Mouse (Mus musculus) hindbrain, embryonic 12.5 days (tissue): ENCODE data around the gene Pfkfb4. TPM values are rescaled to one million over a fixed set of nuclear protein-coding genes. Genes with fewer than 3 reads are reported as not detected.
A peak's percentile ranks its signal among the peaks of the same experiment; 100 is the strongest.

Source experiments
- ATAC-seq: fragments of 200-750 bp; cut with Nextera tagmentation; 2 replicates; pipeline ENCODE4 v1.8.0; 2017; ENCODE audit warnings: moderate TSS enrichment; ENCODE audit not compliant: low FRiP score
- H3K27ac ChIP-seq: fragments of 300-500 bp; sonication (generic); 2 replicates; pipeline ENCODE4 v1.5.1; 2016; ENCODE audit warnings: mild to moderate bottlenecking
- H3K27me3 ChIP-seq: fragments of 300-500 bp; sonication (generic); 2 replicates; pipeline ENCODE4 v1.6.1; 2016; ENCODE audit warnings: mild to moderate bottlenecking
- H3K36me3 ChIP-seq: fragments of 300-500 bp; sonication (generic); 2 replicates; pipeline ENCODE4 v1.6.1; 2016; ENCODE audit warnings: mild to moderate bottlenecking
- H3K4me1 ChIP-seq: fragments of 300-500 bp; sonication (generic); 2 replicates; pipeline ENCODE4 v1.6.1; 2016
- H3K4me2 ChIP-seq: fragments of 300-500 bp; sonication (generic); replicated peaks from 2 replicates; pipeline ENCODE4 v1.6.1; 2016; ENCODE audit warnings: mild to moderate bottlenecking
- H3K4me3 ChIP-seq: fragments of 300-500 bp; sonication (generic); 2 replicates; pipeline ENCODE4 v1.5.1; 2016; ENCODE audit warnings: mild to moderate bottlenecking
- H3K9ac ChIP-seq: fragments of 300-500 bp; sonication (generic); 2 replicates; pipeline ENCODE4 v1.6.1; 2016; ENCODE audit warnings: mild to moderate bottlenecking, moderate library complexity
- H3K9me3 ChIP-seq: fragments of 300-500 bp; sonication (generic); replicated peaks from 2 replicates; pipeline ENCODE4 v1.6.1; 2016; ENCODE audit warnings: mild to moderate bottlenecking
- WGBS: fragments of 180-500 bp; shearing (Covaris S2); methylation state at CpG from one replicate; pipeline ENCODE4 v1.1.7; 2016; 5-methylcytosine and 5-hydroxymethylcytosine counted together
- polyA plus RNA-seq: library from polyadenylated mRNA; unstranded; fragments of >200 nt; fragmentation: Nextera tagmentation; extraction: Ambion mirVana; gene quantifications from 2 replicates; pipeline ENCODE4 v1.2.1, GENCODE M21; 2016

Gene Pfkfb4
- polyA plus RNA-seq, 1 experiment from 2014 or later, result 24.0 TPM

DNA sequence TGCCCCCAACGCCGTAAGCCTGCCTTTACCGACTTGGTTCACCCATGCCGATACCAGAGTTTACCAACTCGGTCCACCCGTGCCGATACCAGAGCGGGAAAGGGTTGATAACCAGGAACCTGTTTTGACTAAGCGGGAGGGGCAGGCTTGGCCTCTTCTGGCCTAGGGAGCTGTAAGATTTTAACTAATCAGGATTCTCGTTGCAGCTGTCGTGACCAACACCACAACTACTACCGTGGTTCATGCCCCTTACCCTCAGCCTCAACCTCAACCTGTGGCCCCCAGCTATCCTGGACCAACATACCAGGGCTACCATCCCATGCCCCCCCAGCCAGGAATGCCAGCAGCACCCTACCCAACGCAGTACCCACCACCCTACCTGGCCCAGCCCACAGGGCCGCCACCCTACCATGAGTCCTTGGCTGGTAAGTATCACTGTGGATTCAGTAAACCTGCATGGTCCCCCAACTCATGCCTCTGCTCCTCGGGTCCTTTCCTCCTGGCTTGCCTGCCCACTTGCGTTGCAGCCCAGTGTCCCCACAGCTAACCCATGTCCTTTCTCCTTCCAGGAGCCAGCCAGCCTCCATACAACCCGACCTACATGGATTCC, 64.6 kb downstream of the Pfkfb4 start:
- no peak for ATAC-seq
- H3K36me3 ChIP-seq, result peaks cover 39% of the 10 kb centered on the region
- H3K27me3 ChIP-seq, result no peaks in the 10 kb centered on the region
- H3K9me3 ChIP-seq, result no peaks in the 10 kb centered on the region
- no peak overlapping the region for H3K9ac ChIP-seq
- 91% methylated on average over 17 of the region's 17 CpGs for WGBS
- H3K27ac ChIP-seq, result no peak overlapping the region
- peaks cover 21% of the 10 kb centered on the region for H3K4me1 ChIP-seq
- no peak overlapping the region for H3K4me3 ChIP-seq
- H3K4me2 ChIP-seq, result no peak overlapping the region

DNA sequence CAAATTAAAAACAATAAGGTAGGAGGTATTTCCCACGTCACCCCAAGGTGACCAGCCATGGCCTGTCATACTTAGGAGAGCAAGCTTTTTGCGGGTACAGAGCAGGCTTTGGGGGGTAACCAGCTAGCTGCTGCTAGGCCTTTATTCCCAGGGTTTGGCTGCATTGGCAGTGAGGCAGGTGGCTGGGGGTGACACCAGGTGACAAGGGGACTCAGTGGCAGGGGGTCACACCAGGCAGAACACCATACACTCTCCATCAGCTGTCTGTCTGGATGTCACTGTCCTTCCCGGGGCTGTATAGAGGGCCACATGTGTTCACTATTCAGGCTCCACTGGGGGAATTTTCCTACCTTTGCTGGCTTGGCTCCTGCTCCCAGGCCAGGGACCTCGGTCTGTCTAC, 65.3 kb downstream of the Pfkfb4 start:
- WGBS, result 96% methylated on average over 4 of the region's 4 CpGs
- H3K27ac ChIP-seq, result no peak overlapping the region
- peaks cover 21% of the 10 kb centered on the region for H3K4me1 ChIP-seq
- no peak for ATAC-seq
- H3K4me3 ChIP-seq, result no peak overlapping the region
- H3K36me3 ChIP-seq, result peaks cover 43% of the 10 kb centered on the region
- no peaks in the 10 kb centered on the region for H3K9me3 ChIP-seq
- H3K4me2 ChIP-seq, result no peak overlapping the region
- H3K27me3 ChIP-seq, result no peaks in the 10 kb centered on the region
- no peak overlapping the region for H3K9ac ChIP-seq

DNA sequence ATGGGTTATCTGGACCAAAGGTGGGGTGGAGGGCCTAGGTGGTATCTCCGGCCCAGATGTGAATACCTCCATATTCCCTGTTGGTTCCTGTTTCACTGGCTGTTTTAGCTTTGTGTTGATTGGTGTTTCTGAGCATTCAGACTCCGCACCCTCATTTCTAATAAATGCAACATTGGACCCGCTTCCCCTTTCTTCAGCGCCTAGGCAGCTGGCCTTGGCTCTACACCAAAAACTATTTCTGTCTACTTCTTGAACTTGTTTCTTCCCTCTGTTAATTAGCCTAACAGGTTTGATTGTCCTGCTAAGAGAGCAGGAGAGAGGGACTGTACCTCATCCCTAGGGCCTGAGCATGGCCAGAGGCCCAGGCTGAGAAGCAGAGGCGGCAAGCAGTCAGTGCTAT, 66.0 kb downstream of the Pfkfb4 start:
- Histone ChIP-seq H3K27ac (no peak overlapping the region), H3K4me3 (no peak overlapping the region), H3K36me3 (peaks cover 48% of the 10 kb centered on the region), H3K9ac (no peak overlapping the region), H3K4me1 (peaks cover 21% of the 10 kb centered on the region), H3K27me3 (no peaks in the 10 kb centered on the region), H3K4me2 (no peak overlapping the region), H3K9me3 (no peaks in the 10 kb centered on the region)
- 95% methylated on average over 5 of the region's 5 CpGs for WGBS
- ATAC-seq, result no peak

DNA sequence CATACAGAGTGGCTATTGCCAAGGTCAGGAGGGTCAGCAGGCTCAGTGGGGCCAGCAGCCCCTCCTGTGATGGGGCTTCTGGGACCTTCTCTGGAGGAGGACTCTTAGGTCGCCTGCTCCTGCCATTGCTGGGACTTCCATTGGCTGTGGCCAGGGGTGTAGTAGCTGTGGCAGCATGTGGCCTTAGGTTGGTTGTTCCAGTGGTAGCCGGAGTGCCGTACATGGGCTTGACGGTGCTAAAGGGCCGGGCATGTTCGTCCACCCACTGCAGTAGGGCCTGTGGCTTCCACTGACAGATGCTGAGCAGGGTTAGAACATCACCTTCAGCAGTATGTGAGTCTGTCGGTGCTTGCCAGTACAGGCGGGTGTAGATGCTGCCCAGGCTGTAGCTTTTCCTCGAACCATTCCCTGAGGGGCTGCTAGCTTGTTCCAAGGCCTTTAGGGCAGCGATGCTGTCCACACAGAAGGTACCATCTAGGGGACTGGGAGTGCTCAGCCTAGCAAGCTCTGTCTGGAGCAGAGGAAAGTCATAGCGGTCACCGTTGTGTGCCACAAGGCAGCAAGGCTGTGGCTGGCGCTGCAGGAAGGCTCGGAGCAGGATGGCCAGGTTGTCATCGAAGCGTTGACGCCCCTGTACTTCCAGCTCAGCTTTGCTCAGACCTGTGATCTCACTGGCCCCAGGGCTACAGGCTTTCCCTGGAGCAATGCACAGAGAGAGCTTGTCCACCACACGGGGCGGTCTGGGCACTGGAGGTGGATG, 66.6 kb downstream of the Pfkfb4 start:
- Histone ChIP-seq H3K9ac (peak overlapping the region; percentile 47; the same call in 1 of the 2 replicates), H3K4me3 (no peak overlapping the region), H3K36me3 (peaks cover 54% of the 10 kb centered on the region), H3K4me2 (peak overlapping the region; percentile 49; the same call in 1 of the 2 replicates), H3K27me3 (no peaks in the 10 kb centered on the region), H3K9me3 (no peaks in the 10 kb centered on the region), H3K4me1 (peaks cover 21% of the 10 kb centered on the region), H3K27ac (no peak overlapping the region)
- WGBS, result 95% methylated on average over 19 of the region's 19 CpGs
- ATAC-seq, result no peak

DNA sequence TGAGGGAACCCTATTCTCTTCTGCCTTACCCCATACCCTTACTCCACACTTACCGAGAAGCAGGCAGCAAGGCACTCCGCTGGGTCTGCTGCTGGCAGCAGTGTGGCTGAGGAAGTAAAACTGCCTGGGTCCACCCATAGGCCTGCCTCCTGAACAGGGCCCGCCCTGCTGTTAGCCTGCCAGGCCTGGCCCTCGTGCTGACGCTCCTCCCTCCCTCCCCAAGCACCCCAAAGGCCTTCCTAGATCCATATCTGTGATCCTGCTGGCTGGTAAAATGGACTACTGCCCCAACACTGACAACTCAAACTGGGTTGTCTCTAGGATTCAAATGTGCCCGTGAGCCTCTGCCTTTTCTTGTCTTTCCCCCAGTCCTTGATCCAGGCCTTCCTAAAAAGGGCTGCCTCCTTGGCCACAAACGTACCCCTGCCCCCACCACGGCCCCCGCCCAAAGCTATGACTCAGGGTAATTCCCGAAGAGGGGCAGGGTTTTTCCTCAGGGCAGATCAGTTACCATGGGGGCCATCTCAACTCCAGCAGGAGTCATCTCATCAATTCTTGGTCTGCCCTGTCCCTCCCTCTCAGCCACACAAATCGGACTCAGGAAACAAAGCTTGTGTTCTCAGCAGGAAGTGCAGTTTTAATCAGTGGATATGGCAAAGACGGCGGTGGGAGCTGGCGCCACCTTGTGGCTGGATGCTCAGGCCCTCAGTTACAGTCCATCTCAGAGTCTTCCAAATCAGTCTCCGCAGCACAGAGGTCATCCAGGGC, 67.7 kb downstream of the Pfkfb4 start, which contains the start of gene Trex1:
TSS of gene Trex1 (minus strand) at position 599 of the 768 bp plus-strand sequence.
- peak; percentile 67 for ATAC-seq
- 28% methylated on average over 15 of the region's 15 CpGs for WGBS

DNA sequence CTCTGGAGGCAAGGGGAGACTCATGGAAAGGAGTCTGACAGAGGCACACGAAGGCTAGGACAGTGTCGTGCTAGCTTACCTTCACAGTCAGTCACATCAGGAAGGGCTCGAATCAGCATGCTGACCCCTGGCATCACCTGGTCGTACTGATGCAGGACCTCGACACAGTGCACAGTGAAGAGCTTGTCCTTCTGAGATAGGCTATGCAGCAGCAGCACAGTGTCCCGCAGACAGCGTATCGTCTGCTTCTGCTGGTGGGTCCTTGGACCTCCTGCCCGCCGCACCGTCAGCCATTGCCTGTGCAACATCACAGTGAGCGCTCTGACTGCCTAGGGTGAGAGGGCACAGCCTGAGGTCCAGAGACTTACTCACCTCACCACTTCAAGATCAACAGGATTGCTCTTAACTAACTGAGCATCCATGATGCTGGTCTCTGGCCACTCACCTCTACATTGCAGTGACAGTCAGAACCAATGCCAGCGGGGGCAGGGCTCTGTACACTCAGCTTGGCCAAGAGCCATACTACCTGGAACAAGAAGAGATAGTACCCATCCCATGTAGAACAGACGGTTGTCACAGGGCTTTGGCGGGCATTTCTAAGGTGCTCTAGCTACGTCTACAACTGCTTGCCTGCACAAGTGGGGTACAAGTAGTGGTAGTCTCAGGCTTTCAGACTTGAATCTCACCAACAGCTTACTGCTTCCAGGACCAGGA, 68.8 kb downstream of the Pfkfb4 start:
- peak overlapping the region; percentile 46; the same call in 1 of the 2 replicates for H3K27ac ChIP-seq

More for the DNA sequence above, 67.7 kb downstream of the Pfkfb4 start, which contains the start of gene Trex1:
- peaks cover 66% of the 10 kb centered on the region for H3K36me3 ChIP-seq
- peak within 1 kb of the TSS; percentile 12 for H3K4me3 ChIP-seq
- peak within 1 kb of the TSS; percentile 66 for H3K27ac ChIP-seq
- peak within 1 kb of the TSS; percentile 47 for H3K9ac ChIP-seq
- H3K27me3 ChIP-seq, result no peaks in the 10 kb centered on the region
- peaks cover 20% of the 10 kb centered on the region for H3K4me1 ChIP-seq
- H3K4me2 ChIP-seq, result peak within 1 kb of the TSS; percentile 49
- no peaks in the 10 kb centered on the region for H3K9me3 ChIP-seq

DNA sequence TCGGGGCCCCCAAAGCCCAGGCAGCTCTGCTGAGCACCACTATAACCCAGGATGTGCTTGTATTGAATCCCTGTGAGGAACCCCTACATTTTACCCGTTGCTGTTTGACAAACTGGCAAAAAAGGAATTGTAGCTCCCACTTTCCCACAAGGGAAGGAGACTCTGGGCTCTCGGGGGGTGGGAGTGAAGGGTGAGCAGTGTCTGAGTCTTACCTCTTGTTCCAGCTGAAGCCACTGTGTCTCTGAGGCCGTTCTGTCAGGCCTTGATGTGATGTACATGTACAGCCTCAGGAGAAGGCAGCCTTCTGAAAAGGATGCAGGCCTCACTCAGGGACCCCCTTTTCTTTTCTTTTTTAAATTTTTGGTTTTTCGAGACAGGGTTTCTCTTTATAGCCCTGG, 69.3 kb downstream of the Pfkfb4 start:
- H3K27ac ChIP-seq, result no peak overlapping the region
- H3K9ac ChIP-seq, result no peak overlapping the region
- no peak overlapping the region for H3K4me2 ChIP-seq
- H3K4me3 ChIP-seq, result no peak overlapping the region
- WGBS, result 87% methylated on average over 5 of the region's 5 CpGs
- no peaks in the 10 kb centered on the region for H3K27me3 ChIP-seq
- ATAC-seq, result no peak
- peaks cover 9% of the 10 kb centered on the region for H3K4me1 ChIP-seq
- H3K36me3 ChIP-seq, result peaks cover 81% of the 10 kb centered on the region
- H3K9me3 ChIP-seq, result no peaks in the 10 kb centered on the region

More for the DNA sequence above, 68.8 kb downstream of the Pfkfb4 start:
- H3K27me3 ChIP-seq, result no peaks in the 10 kb centered on the region
- H3K36me3 ChIP-seq, result peaks cover 76% of the 10 kb centered on the region
- 0 out of 2 replicates have a peak, but pooled peaks have one; percentile 15 for ATAC-seq
- H3K4me3 ChIP-seq, result no peak overlapping the region
- no peak overlapping the region for H3K9ac ChIP-seq
- 94% methylated on average over 16 of the region's 16 CpGs for WGBS
- peaks cover 12% of the 10 kb centered on the region for H3K4me1 ChIP-seq
- no peaks in the 10 kb centered on the region for H3K9me3 ChIP-seq
- no peak overlapping the region for H3K4me2 ChIP-seq

DNA sequence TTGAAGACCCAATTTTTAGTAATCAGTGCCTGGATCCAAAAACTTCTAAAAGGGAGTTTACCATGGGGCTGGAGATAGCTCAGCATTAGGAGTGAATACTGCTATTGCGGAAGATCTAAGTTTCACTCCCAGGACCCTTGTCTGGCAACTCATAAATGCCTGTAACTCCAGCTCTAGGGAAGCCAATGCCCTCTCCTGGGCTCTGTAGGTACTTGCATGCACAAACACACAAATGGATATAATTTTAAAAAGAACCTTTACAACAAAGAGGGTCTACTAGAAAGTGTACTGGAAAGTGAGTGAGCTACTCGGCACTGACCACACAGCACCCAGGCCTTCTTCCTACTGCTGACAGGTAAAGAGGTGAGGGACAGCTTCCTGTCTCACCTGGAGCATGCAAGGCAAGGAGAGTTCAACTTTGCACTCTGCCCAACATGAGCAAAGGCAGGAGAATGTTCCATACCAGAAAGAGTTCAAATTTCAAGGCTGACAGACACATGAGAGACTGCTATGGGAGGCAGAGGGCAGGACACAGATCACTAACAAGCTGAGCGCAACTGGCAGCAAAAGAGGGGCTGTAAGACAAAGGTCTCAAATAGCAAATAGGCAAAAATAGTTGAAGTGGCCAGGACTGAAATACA, 76.6 kb downstream of the Pfkfb4 start:
- no peak overlapping the region for H3K4me2 ChIP-seq
- no peak overlapping the region for H3K27ac ChIP-seq
- no peaks in the 10 kb centered on the region for H3K27me3 ChIP-seq
- H3K4me3 ChIP-seq, result no peak overlapping the region
- 94% methylated on average over 3 of the region's 3 CpGs for WGBS
- no peaks in the 10 kb centered on the region for H3K9me3 ChIP-seq
- no peak for ATAC-seq
- H3K36me3 ChIP-seq, result peaks cover 80% of the 10 kb centered on the region
- H3K9ac ChIP-seq, result no peak overlapping the region
- H3K4me1 ChIP-seq, result peaks cover 10% of the 10 kb centered on the region

DNA sequence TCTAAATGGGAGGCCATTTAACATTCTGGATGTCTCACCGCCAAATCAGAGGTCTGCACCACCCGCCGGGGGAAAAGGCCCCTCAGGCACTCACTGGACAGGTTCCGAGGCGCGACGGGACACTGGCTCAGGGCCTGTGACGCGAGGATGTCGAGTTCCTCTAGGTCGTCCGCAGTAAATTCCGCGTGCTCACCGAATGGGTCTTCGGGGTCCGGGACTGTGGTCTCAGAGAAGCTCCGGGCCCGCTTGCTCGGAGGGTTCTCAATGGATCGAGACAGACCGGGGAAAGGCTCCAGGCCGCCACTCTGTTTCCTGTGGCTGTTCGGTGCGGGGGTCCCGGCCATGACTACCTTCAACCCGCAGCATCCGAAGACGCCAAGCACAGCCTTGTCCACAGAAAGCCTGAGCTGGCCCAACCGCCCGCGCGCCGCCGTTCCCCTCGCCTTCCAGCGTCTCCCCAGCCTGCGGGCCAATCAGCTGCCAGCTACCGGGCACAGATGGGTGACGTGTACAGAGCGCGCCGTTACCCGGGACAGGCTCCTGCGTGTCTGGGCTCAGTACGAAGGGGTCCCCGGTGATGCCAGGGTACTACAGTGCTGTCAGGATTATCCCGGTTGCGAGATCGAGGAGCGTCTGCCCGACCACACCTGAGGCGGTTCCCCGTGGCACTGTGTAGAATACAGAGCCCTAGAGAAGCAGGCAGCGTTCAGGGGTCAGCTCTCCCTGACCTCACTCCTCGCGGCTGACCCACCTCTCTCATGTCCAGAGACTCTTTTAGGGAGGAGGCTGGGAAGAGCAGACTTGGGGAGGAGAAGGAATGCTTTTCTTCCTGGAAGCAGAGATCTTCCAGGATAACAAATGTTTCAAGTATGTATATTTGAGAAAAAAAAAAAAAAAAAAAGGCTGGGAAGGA, 82.3 kb downstream of the Pfkfb4 start, which contains the start of gene Atrip:
TSS of gene Atrip (minus strand) at position 464 of the 913 bp plus-strand sequence.
- H3K4me1 ChIP-seq, result peaks cover 18% of the 10 kb centered on the region
- peak; percentile 99 for ATAC-seq
- H3K9ac ChIP-seq, result peak within 1 kb of the TSS; percentile 79
- no peaks in the 10 kb centered on the region for H3K9me3 ChIP-seq
- peak within 1 kb of the TSS; percentile 84 for H3K4me2 ChIP-seq
- H3K36me3 ChIP-seq, result peaks cover 29% of the 10 kb centered on the region
- under 1% methylated on average over 57 of the region's 57 CpGs for WGBS
- H3K27me3 ChIP-seq, result no peaks in the 10 kb centered on the region
- peak within 1 kb of the TSS; percentile 80 for H3K4me3 ChIP-seq
- peak within 1 kb of the TSS; percentile 76 for H3K27ac ChIP-seq

DNA sequence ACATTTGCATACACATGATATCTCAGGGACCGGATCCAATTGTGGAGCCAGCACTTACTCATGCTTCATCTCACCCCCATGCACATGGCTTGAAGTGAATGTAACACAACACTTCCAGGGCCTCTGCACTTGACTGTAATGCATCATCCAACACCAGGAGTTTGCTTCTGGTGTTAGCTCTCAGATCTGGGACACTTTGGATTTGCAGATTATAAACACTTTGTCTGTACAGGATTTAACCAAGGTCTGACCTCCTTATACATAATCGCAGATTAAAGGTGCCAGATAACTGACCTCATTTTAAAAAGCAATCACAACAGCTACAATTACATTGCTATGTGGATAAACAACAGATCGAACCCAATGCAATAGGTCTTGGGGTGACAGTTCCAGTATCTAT, 88.9 kb downstream of the Pfkfb4 start:
- Histone ChIP-seq H3K4me2 (no peak overlapping the region), H3K27ac (no peak overlapping the region), H3K4me3 (no peak overlapping the region), H3K36me3 (peaks cover 19% of the 10 kb centered on the region), H3K9me3 (no peaks in the 10 kb centered on the region), H3K4me1 (peaks cover 22% of the 10 kb centered on the region), H3K27me3 (no peaks in the 10 kb centered on the region), H3K9ac (no peak overlapping the region)
- WGBS, result 95% methylated on average over 3 of the region's 3 CpGs
- no peak for ATAC-seq
